Mouse (Mus musculus) adrenal gland, postnatal 25 days (tissue): ENCODE measurements around the gene Polr2b. TPM values are rescaled to one million over a fixed set of nuclear protein-coding genes. Genes with fewer than 3 reads are reported as not detected.

Experiments used
- DNase-seq: peaks from one replicate; pipeline ENCODE4 v3.0.0; 2021; ENCODE audit warnings: mixed read lengths
- microRNA-seq, 2 experiments: library from miRNA; unstranded; fragments of <30 nt; microRNA quantifications; one replicate each; pipeline ENCODE4 v1.2.0; 2021
- total RNA-seq: library from RNA; stranded (reverse); gene quantifications from 2 replicates; pipeline ENCODE4 v1.2.3, GENCODE M21; 2021

Gene Polr2b
- total RNA-seq, 1 experiment from 2014 or later: 106 TPM

DNA sequence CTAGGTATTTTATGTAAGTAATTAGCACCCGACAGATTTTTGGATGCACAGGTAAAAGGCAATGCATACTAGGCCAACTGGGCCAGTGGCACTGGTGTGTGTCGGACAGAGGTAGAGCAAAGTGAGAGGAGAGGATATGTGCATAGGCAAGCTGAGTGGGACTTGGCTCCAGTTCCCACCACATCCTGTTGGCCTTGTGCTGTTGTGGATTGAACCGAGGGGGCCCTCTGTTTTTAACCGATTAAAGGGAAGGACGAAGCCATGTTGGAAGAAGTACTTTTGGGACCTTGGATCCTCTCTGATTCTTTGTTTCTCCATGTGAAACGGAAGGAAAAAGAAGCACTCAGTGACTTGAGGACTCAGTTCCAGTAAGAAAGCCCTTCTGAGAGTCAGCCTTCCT, 78.4 kb downstream of the Polr2b start:
- DNase-seq: no peak

- DNase-seq: no peak
These were observed 80.3 kb downstream of the Polr2b start for GRCm38 (mm10) chr5:77390272-77390671.

- DNase-seq: no peak
These were observed 83.2 kb downstream of the Polr2b start for GRCm38 (mm10) chr5:77393094-77393619.

DNA sequence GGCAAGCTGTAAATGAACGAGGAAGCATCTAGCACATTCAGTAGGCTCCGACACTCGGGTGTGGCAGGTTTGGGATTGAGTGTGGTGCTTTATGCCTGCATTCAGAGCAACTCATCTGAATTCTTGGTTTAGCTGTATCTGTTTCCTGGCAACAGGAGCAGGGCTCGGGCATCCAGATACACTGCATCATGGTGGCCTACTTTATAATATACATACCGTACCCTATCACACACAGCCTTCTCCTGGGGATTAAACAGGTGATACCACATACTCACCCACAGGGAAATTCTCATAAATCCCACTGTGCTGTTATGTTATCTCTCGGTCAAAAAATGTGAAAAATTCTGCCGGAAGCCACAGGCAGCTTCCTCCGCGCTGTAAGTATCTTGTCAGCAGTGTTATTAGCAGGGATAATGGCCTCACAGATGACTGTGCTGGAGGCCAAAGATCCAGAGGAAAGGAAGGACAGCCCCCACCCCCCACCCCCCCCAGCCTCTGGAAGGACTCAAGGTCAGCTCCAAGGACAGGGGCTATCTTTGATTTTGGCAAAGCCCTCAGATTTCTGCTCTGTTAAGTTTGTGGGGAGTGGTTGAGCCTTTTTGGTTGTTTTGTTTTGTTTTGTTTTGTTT, 84.2 kb downstream of the Polr2b start:
- DNase-seq: no peak

DNA sequence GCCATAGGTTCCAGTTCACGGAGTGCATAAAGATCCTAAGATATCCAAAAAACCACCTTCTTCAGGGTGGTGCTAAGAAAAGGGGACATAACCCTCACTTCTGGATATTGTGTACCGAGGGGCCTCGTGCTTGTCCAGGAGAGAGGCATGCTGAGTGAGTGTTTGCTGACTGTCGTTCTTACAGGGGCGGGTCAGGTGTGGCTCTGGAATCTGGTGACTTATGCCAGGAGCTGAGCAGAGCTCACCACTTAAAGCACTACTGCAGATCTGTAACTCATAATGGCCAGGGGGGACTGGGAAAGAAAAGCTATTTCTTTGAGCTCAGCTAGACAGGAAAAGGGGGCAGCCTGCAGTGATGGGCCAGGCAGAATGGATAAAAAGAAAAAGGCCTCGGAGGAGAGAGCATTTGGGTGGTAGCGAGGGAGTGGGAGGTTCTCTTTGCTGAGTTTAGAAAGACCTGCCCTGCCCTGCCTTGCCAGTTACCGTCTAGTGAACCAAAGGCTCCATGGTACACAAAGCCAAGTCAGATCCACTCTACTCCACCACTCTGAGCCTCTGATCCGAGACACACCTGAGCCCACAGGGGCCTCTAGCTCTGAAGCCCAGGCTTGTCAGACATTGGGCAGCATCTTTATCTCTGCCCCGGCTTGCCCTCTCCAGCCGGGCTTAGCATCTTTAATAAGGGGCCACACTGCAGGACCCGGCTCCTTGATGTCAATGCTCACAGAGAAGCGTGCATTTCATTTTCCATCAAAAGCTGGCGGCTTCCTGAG, 88.5 kb downstream of the Polr2b start:
- no peak for DNase-seq

Small RNA genes within 50 kb of the gene (microRNA-seq; reads per million reads assigned to microRNA genes)
- 0 reads per million in 2 experiments for gene Mir5098

Other genes starting within 250 kb of the Polr2b start
- 1.7 and 2.6 TPM in 2 replicates for gene Hopx, start 195.0 kb upstream of the Polr2b start, total RNA-seq
- gene Spink2, start 98.7 kb upstream of the Polr2b start, total RNA-seq: not detected in 2 replicates
- 26.4 and 28.8 TPM in 2 replicates for gene Rest, start 44.7 kb upstream of the Polr2b start, total RNA-seq
- 28.7 and 42.9 TPM in 2 replicates for gene Noa1, start 63 bp upstream of the Polr2b start, total RNA-seq
- 782 and 885 TPM in 2 replicates for gene Igfbp7, start 97.9 kb downstream of the Polr2b start, total RNA-seq